Mouse (Mus musculus) kidney, adult 2 months (tissue): ENCODE data around the gene Hectd2.

ENCODE experiments used
- CTCF ChIP-seq: fragments of 200-500 bp; conservative IDR thresholded peaks from 2 replicates; pipeline ENCODE4 v1.5.1; 2011; ENCODE audit warnings: low read depth, mild to moderate bottlenecking, control low read depth, low read length, moderate library complexity, mixed read lengths; ENCODE audit not compliant: insufficient read depth, insufficient read length
- POLR2A ChIP-seq: fragments of 200-500 bp; IDR thresholded peaks from one replicate; pipeline ENCODE4 v1.6.1; 2011; ENCODE audit warnings: low read depth, low read length, control low read depth

GRCm38 (mm10) chr19:36539311-36539710 lies 15.1 kb upstream of the Hectd2 start:
- TF ChIP-seq POLR2A (no peak), CTCF (no peak)
